Mouse (Mus musculus) skeletal muscle tissue, adult 2 months (tissue): ENCODE measurements around the gene Tspan5.

Experiments
- DNase-seq: peaks from one replicate; pipeline ENCODE4 v3.0.0-alpha.2; 2012; ENCODE audit warnings: low read depth, low spot score

The Tspan5 gene

DNA sequence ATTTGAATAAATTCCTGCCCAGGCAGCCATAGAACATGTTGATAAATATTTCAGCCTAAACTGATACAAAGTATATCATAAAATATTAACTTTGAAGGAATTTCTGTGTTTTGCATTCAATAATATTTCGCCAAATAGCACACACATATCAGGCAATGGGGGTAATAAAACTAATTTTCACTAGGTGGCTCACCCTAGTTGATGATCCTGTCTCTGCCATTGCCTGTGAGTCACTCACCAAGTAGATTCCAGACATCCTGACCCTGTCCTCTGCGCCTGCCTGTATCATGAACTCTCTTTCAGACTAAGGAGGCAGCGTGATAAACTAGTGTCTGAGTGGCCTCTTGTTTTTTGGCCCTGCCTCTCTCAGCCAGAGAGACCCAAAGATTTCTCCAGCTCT lies 105.8 kb downstream of the Tspan5 start:
- DNase-seq, result no peak

DNA sequence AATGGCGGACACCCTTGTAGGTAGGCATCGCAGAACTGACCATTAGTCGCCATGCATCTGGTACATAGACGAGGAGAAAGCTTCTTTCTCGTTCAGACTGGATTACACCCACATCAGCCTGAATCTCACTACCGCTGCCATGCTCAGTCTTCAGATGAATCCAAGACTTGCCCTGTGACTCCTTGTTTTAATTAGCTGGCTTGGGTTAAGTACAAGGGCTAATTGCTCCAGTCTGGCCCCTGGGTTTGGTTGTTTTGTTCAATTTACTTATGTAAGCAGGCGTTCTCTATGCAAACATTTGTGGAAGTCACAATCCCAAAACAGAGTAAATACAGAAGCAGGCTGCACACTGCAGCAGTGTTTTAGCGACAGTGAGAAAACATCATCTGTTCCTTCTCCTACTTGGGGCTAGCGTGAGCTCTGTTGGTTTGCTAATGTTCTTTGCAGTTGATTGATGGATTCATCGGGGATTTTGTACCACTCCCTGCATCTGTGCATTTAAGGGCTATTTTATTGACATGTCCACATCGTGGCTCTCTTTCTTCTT lies 107.8 kb downstream of the Tspan5 start:
- DNase-seq, result no peak

DNA sequence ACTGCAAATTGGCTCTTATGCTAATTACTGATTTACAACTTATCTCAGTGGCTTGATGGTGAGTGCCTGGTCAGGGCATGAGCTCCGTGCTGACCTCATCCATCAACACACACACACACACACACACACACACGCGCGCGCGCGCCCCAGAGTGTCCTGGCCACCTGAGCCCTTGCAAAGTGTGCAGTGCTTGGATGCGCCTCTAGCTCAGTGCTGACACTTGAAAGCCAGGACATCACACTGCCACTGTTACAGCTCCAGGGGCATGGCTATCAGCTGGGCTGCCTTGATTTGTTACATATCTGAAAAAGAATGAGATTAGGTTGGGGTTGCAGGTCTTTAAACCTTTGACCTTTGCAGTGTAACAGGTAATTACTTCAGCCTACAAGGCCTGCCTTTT lies 109.9 kb downstream of the Tspan5 start:
- DNase-seq, result no peak

DNA sequence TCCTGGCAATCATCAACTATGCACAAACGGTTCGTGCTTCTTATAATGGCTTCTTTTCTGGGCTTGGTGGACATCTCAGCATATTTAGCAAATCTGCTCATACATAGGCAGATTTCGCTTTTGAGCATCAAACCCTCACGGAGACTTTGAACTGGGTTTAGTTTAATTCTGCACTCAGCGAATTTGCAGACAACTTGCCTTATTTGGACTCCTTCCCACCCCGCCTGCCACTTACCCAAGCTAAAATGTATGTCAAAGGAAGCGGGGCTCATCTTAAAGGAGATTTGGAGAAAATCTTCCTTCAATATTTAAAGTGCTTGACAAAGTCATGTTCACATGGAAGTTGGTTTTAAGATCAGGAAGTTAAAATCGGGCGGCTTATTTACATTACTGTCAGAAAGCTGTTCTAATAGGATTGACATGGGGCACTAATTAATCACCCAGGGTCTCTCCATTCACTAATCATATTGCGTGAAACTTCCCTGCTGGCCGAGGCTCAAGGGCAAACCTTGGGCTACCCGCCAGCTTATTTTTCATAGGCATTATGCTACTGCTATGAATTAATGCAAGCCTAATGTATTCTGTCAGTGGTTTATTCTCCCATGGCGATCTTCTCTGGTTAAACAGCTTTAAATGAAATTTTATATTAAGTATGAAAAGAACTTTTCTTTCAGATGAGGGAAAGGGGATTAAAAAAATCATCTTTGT lies 111.1 kb downstream of the Tspan5 start:
- DNase-seq, result no peak

DNA sequence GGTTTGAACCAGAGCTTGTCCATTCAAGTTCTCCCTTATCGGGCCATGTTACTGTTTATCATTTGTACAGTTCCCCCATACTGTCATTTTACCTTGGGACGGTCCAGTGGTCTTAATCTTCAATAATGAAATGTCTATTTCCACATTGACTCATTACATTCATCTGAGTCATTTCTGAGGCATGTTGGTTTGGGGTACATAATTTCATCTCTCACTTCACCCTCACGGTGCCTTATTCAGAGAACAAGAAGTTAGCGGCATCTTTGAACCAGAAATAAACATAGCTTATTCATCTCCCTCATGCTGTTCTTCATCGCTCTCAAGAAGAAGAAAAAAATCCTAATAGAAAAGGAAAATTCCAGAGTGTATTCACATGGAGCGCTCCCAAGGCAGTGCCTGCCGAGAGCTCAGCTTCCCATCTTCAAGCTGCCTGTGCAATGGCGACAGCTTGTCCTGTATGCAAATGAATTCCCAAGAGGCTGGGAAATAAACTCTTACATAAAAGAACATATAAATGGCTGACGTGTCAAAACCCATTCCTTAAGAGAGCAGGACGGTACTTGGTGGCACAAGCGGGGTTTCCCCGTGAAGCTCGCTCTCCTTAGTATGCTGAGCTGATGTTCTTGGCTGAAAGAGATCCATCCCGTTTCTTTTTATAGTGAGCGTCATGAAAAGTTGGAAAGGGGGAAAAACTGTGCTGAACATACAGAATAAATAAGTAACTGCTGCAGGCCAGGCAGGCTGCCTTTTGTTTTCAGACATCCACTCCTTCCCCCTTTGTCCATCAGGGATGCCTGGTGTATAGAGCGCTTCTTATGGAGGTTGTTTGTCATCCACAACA lies 112.2 kb downstream of the Tspan5 start:
- DNase-seq, result no peak

DNA sequence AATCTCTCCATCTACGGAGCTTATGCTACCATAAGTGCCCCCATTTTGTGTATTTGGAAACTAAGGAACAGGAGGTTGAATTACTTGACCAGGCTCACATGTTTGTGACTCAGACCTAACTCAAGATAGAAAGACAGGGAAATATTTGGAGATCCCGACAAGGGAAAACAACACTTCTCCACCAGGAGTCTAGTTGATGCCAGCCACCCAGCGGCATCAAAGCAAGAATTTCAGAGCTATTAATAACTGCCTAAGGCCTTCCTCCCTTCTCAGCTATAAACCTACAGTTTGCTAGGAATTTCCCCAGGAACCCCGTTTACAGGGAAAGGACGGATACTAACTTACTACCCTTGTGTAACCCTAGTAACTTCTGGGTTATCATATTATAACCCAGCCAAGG lies 113.4 kb downstream of the Tspan5 start:
- no peak for DNase-seq

DNA sequence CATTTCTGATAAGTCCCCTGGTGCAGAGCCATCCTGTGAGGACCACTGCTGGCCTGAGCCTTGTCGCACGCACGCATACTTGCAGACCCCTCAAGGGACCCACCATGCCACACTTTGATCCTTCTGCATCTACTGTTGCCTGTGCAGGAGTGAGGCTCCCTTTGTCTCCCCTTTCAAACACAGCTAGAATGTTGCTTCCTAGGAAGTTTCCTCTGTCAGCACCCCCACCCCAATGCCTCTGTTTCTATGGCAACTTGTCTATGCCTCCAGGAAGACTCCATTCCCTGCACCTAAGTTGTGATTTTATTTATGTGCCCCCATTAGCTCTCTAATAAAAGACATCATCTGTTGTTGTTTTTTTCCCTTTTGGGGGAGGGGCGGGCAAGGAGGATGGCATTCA lies 115.0 kb downstream of the Tspan5 start:
- no peak for DNase-seq

DNA sequence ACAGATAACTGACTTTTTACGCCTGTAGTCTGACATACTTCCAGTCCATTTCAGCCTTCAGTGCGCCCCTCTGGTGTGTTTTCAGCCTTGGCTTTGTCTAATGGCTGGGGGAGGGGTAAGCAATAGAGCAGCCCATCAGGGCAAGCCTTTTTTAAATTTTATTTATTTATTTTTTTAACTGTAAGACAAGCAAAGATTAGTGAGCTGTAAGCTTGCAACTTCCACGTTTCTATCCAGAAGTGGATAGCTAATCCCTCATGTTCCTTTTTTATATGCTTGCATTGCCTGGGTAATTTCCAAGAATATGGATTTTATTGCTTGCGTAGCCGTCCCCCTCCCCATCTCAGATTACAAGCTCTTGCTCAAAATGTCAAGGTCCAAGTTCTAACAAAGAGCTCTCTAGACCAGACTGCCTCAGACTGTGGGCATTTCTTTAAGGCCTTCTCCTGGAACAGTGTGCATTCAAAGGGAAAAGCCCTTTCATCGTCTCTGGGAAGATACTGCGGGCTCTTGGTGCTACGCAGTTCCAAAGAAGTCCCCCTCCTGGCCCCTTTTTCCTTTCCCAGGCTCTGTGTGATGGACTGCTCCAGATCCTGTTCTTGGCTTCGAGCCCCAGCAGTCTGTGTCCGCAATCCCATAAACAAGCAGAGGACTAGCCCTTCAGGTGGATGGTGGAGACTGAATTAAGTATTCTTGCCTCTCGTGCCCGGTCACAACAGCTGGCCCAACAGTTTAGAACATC lies 116.0 kb downstream of the Tspan5 start:
- DNase-seq, result no peak

DNA sequence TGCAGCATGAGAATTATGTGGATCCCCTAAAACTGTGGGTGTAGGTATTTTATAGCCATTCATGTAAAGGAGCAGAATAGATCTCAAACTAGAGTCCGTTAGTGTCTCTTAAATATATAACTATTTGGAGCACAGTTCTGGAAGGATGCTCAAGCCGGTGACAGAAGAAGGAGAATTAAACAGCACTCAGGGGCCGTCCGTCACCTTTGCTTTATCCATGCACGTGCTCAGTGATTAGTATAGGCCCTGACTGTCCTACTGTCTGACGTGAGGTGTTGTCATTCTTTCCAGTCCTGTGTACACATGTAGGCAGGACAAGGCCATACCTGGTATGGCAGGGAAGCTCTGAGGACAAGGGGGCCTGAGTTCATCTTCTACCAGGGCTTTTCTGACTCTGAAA lies 116.7 kb downstream of the Tspan5 start:
- DNase-seq, result no peak

DNA sequence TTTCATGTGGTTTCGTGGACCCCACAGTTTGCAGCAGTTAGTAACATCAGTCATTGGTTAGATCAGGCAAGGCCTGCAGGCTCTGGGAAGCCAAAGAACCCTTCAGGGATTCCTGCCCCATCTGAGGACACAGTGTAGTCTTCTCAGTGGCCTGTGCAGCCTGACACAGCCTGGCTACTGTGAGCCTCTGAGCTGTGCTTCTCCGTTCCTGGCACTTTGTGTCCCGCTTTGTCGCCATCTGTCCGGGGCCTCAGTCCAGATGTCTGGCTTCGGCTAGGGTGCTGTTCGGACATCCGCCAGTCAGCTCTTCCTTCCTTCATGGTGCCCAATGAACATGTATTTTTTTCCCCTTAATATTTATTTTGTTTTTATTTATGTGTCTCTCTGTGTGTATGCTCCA lies 117.2 kb downstream of the Tspan5 start:
- DNase-seq, result peak; percentile 10

DNA sequence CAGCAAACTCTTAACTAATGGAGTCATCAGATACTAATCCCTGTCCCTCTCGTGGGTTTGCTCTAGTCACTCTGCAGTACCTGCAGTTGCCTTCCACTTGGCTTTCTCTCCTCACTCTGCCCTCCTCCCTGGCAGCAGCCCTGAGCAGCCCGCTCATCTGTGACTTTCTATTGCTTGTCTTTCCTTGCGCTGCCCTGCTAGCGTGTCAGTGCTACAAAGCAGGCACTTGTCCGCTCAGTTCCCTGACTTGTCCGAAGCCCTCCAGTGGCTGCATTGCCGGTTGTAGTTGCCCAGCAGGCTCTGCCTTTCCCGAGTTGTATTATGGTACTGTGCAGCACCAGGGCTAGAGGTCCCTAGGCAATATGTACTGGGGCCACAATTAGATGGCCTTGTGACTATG lies 117.7 kb downstream of the Tspan5 start:
- no peak for DNase-seq

DNA sequence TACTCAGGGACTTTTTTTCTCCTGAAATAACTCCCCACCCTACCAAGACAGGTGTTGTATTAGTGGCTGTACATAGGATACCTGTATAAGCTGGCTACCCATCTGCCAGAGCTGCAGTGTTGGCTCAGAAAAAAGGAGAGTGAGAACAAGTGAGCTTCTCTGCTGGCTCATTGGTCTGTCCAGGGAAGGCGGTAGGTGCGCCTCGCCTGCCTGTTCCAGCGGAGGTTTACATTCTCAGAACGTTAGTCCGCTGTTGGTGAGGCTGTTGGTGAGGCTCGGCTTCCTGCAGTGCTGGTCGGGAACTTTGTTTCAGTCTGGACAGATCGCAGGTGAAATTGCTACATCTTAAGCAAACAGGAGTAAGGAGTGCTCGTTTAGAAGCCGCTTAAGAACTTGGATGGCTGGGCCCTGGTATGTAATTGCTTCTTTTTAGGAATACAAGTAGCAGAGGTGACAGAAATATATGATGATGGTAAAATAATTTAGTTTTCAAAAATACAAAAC lies 118.3 kb downstream of the Tspan5 start:
- DNase-seq, result no peak

DNA sequence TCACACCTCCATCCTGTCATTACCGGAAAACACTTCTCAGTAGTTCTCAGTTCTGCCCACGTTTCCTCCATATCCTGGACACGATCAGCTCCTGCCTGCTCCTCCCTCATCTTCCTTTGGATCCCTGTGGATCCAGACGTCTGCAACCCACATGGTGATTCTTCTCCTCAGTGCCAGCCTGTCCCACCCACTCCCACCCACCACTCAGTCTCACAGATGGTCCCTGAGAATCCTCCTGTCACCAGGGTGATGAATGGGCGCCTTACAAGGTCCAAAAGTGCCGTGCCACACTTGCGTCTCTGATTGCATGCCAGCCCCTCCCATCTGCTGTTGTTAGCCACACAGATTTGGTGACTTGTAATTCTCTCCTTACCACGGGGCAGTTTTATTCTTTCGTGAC lies 119.0 kb downstream of the Tspan5 start:
- no peak for DNase-seq

DNA sequence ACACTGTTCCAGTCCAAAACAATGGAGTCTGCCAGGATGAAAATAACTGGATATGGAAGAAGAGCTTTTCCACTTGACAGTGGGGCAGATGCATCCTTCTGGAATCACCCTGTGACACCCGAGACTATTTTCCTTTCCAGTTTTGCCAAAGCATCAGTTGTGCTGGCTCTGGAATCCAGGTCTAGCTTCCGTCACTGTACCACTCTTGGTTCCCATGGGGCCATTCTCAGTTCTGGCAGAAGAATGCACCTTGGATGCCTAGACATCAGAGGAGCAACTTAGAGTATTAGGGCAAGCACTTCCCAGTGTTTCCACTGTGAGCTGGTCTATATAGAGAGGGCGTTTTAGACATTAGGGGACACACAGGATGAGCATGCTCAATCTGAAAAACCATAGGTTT lies 119.6 kb downstream of the Tspan5 start:
- DNase-seq, result no peak

DNA sequence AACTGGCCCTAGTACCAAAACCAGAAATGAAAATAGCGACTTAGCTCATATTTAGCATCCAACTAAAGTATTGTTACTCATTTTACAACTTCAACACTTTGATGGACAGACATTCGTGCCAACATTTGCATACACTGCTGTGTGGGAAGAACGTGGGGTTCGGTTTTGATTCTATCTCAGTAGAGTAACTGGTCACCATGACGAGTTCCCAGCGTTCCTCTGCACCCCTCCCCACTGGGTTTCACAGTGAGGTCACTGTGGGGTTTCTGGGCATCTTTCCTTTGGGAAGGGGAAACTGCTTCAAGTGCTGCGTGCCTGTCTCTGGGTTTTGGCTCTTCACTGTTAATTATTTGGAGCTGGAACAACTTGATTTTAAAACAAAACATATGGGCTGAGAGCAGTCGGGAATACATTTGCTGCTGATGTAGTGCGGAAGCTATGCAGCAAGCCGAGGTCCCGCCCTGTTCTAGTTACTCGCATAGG lies 122.2 kb downstream of the Tspan5 start:
- no peak for DNase-seq

DNA sequence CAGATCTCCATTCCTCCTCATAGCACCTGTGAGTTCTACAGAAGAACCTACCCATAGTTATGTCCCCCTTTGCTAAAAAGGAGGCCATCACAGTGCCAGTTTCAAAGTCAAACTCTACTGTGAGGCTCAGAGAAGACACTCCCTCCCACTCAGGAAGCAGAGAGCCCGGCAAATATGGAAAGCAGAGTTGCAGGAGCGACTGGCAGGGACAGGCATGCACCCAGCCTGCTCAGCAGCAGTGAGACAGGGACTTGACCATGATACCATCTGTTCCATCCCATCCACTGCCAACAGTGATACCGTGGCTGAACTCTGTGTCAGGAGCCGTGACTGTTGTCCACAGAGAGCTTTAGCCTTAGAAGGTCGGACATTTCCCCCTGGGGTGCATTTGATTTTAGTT lies 123.3 kb downstream of the Tspan5 start:
- DNase-seq, result no peak

DNA sequence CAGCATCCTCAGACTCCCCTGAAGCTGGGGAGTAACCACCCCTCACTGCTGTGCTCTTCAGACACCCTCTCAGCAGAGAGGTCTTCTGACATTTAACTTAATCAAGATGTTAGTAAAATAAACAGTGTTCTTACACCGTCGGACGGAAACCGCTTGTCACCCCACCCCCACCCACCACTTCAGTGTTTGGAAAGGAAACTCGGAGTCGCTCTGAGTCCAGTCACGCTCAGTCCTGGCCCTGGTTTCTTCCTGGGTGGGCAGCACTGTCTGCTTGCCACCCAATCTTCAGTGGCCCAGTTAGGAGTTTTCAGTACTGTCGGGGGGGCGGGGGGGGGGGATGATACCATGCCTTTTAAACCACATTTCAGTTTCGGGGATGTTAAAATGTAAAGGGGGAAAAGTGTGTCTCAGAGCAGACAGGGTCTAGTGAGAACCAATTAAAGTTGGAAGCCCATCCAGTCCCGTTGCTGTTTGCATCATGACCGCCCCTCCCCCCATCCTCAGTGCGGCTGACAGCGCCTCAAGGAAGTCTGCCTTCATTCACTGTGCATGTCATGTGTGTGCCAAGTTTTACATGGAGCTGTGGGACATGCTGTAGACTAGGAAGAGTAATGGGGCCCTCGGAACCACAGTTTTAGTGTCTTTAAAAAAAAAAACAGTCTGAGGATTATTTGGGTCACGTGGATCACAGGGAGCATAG lies 125.3 kb downstream of the Tspan5 start:
- DNase-seq, result no peak

DNA sequence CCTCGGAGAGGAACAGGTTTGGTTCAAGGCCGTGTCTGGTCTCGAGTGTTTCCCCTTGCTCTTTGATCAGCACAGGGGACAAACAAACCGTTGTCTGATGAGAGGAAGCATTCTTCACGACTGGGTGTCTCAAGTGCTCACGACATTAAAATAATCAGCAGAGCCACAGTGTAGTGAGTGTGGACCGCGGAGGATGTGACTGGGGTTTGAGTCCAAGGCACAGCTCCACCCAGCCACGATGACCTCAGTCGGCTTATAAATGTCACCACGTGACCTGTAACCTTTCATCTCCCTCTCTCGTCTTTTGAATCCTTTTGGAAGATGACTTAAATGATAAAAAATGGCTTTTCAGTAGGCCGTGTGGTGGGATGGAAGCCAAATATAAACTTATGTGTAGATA lies 126.4 kb downstream of the Tspan5 start:
- DNase-seq, result no peak

DNA sequence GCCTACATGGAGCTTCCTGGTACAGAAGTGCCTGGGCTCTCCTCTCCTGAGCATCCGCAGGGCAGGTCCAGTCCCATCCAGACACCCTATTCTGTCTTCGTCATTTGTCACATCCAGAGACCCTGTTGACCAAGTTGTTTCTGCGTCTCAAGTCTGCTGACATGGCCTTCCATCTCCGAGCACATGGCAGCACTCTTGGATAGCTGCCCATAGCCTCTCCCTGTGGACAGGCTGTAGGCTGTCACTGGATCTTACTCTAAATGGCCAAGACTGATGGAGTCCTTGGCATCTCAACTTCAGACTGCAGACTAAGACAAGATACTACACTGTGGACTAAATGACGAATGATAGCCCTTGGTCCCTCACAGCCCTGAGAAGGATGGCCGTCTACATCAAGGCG lies 133.3 kb downstream of the Tspan5 start:
- DNase-seq, result no peak

DNA sequence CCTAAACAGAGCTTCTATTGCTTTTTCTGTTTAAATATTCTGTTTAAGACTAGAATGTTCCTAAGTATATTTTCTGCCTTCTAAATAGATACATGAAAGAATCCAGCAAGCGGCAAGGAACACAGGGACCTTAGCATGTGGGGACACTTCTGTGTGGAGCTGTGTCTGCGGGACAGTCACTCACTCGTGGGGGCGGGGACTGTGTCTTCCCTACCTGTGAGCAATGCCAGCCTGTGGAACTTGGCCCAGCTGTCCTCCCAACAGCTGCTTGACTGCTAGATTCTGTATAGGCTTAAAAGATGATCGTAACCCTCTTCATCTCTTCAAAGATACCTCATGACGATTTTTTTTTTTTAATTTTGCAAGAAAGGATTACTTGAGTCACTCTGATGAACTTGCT lies 133.9 kb downstream of the Tspan5 start:
- no peak for DNase-seq

DNA sequence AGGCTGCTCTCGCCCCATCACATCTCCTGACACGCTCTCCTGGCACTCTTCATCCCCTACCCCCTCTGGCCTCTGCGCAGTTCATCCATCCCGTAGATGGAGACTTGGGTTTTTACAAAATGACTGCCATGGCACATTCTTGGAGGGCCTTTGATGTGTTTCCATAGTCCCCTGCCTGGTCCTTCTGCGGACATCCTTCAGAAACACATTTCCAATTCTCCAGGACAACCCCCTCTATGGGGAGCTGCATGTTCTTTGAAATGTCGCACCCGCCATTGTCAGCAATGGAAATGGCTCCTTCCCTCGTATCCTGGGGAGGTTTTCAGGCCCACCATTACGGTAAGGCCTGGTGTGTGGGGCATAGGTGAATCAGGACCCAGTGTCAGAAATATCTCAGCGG lies 134.4 kb downstream of the Tspan5 start:
- DNase-seq, result no peak
